Mouse (Mus musculus) neural tube, embryonic 11.5 days (tissue): ENCODE measurements around the gene Psmc1. TPM values are rescaled to one million over a fixed set of nuclear protein-coding genes. Genes with fewer than 3 reads are reported as not detected.

Experiments used
- ATAC-seq: fragments of 200-750 bp; cut with Nextera tagmentation; 2 replicates; pipeline ENCODE4 v1.8.0; 2017; ENCODE audit warnings: moderate number of reproducible peaks, mild to moderate bottlenecking, moderate TSS enrichment, moderate library complexity; ENCODE audit not compliant: insufficient read depth, low FRiP score, low TSS enrichment
- DNase-seq: peaks from one replicate; pipeline ENCODE4 v3.0.0-alpha.2; 2015; ENCODE audit warnings: low spot score
- H3K27ac ChIP-seq: fragments of 300-500 bp; sonication (generic); 2 replicates; pipeline ENCODE4 v1.5.1; 2014; ENCODE audit warnings: low read depth, mild to moderate bottlenecking, low read length
- H3K27me3 ChIP-seq: fragments of 300-500 bp; sonication (generic); 2 replicates; pipeline ENCODE4 v1.6.1; 2014; ENCODE audit warnings: mild to moderate bottlenecking, low read length, mixed read lengths; ENCODE audit not compliant: control insufficient read depth, insufficient read depth
- H3K36me3 ChIP-seq: fragments of 300-500 bp; sonication (generic); 2 replicates; pipeline ENCODE4 v1.6.1; 2014; ENCODE audit warnings: mild to moderate bottlenecking, low read length, moderate library complexity, mixed read lengths; ENCODE audit not compliant: control insufficient read depth, insufficient read depth
- H3K4me1 ChIP-seq: fragments of 300-500 bp; sonication (generic); 2 replicates; pipeline ENCODE4 v1.6.1; 2014; ENCODE audit warnings: low read length, mixed read lengths; ENCODE audit not compliant: control insufficient read depth, insufficient read depth
- H3K4me2 ChIP-seq: fragments of 300-500 bp; sonication (generic); 2 replicates; pipeline ENCODE4 v1.6.1; 2014; ENCODE audit warnings: low read depth, mild to moderate bottlenecking, moderate library complexity
- H3K4me3 ChIP-seq: fragments of 300-500 bp; sonication (generic); 2 replicates; pipeline ENCODE4 v1.5.1; 2014; ENCODE audit warnings: low read depth, low read length
- H3K9ac ChIP-seq: fragments of 300-500 bp; sonication (generic); 2 replicates; pipeline ENCODE4 v1.6.1; 2014; ENCODE audit warnings: mild to moderate bottlenecking, low read length
- H3K9me3 ChIP-seq: fragments of 300-500 bp; sonication (generic); 2 replicates; pipeline ENCODE4 v1.6.1; 2016; ENCODE audit warnings: low read length; ENCODE audit not compliant: control insufficient read depth
- WGBS: fragments of 180-500 bp; shearing (Covaris S2); extraction: QIAGEN DNeasy Blood & Tissue Kit; methylation state at CpG from one replicate; pipeline ENCODE4 v1.1.7; 2014; 5-methylcytosine and 5-hydroxymethylcytosine counted together
- polyA plus RNA-seq: library from polyadenylated mRNA; unstranded; fragments of >200 nt; fragmentation: Nextera tagmentation; extraction: Ambion mirVana; gene quantifications from 2 replicates; pipeline ENCODE4 v1.2.1, GENCODE M21; 2014

Psmc1 gene
- polyA plus RNA-seq, 1 experiment from 2014 or later, result 427 TPM

DNA sequence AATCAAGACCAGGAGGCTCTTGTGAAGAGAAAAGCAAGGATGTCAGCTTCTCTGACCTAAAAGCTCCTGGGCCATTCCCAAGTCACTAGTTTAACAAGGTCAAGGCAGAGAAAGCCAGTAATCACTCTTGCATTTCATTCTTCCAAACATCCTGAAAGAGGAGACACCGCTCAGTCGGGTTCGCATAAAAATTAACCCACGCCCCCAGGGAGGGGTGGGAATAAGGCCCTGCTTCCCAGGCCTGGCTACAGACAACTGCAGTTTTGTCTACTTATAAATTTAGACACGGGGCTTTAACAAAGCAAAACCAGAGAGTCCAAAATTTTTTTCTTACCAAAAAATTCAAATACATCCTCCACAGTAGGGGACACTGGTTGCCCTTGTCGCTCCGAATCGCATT, 19.0 kb downstream of the Psmc1 start:
- peaks cover 21% of the 10 kb centered on the region for H3K36me3 ChIP-seq

DNA sequence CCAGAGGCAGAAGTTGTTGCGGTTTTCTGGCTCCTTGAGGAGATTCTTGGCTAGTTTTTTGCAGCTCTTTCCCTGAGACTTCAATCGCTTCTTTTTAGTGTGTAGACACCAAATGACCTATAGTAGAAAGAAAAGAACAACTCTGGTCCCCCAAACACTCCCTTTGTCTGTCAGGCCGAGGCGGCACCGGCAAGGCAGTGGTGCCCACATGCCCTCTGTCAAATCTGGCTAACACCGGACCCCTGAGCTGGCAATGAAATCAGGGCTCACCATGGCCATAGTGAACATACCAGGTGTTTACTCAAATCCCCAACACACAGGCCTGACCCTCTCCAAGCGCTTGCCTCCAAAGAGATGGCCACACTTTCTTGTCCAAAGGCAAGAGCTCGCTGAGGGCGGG, 21.2 kb downstream of the Psmc1 start:
- Histone ChIP-seq H3K36me3 (peaks cover 13% of the 10 kb centered on the region), H3K27me3 (no peaks in the 10 kb centered on the region)
- DNase-seq, result no peak

More for the DNA sequence above, 19.0 kb downstream of the Psmc1 start:
- Histone ChIP-seq H3K4me1 (no peaks in the 10 kb centered on the region), H3K27ac (no peak overlapping the region), H3K9me3 (no peaks in the 10 kb centered on the region), H3K27me3 (no peaks in the 10 kb centered on the region), H3K4me2 (no peak overlapping the region), H3K4me3 (no peak overlapping the region), H3K9ac (no peak overlapping the region)
- ATAC-seq (no peak), DNase-seq (no peak)
- WGBS, result 87% methylated on average over 8 of the region's 8 CpGs

DNA sequence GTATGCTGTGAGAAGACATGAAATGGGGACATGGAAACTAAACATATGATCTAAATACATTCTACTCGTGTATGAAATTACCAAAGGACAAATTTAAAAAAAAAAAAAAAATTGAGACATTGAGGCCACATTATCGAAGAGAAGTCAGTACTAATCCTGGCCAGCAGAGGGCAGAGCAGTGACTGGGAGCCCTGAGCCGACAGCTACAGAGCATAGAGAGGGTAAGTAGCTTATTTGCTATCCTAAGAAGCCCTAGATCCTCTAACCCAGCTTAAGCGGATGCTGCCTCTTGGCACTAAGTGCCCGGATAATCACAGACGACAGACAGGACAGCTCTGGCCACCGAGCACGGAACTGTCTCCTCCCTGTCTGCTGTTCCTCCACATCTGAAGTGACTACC, 21.7 kb downstream of the Psmc1 start:
- no peaks in the 10 kb centered on the region for H3K4me1 ChIP-seq
- 48% methylated on average over 8 of the region's 8 CpGs for WGBS
- no peak overlapping the region for H3K27ac ChIP-seq
- H3K4me3 ChIP-seq, result no peak overlapping the region
- H3K9ac ChIP-seq, result no peak overlapping the region
- DNase-seq (peak; percentile 76), ATAC-seq (no peak)
- H3K27me3 ChIP-seq, result no peaks in the 10 kb centered on the region
- peaks cover 13% of the 10 kb centered on the region for H3K36me3 ChIP-seq
- H3K9me3 ChIP-seq, result no peaks in the 10 kb centered on the region
- H3K4me2 ChIP-seq, result no peak overlapping the region

More for the DNA sequence above, 21.2 kb downstream of the Psmc1 start:
- WGBS, result 94% methylated on average over 9 of the region's 9 CpGs
- Histone ChIP-seq H3K4me2 (no peak overlapping the region), H3K27ac (no peak overlapping the region), H3K4me3 (no peak overlapping the region), H3K4me1 (no peaks in the 10 kb centered on the region), H3K9ac (no peak overlapping the region), H3K9me3 (no peaks in the 10 kb centered on the region)
- no peak for ATAC-seq

DNA sequence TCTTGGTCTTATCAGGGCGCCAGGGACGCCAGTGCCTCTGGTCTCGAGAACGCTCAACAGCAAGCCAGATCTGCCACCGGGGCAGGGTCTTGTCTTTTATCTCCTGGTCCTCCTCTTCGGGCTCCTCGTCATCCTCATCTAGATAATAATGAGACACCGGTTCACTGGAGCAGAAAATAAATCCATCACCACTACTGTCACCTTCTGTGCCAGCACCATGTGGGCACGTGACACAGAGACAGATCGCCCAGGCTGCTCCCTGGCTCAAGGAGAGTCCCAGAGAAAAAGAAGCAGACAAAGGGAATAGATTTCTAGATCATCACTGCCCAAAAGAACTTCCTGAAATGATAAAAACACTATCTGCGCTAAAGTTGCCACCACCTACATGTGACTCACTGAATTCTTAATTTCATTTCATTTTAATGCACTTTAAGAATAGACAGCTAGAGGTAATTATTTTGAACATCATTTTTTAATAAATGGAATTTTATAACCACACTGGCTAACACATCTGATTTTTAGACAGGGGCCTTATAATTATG, 24.5 kb downstream of the Psmc1 start:
- ATAC-seq, result no peak
- H3K27ac ChIP-seq, result no peak overlapping the region

DNA sequence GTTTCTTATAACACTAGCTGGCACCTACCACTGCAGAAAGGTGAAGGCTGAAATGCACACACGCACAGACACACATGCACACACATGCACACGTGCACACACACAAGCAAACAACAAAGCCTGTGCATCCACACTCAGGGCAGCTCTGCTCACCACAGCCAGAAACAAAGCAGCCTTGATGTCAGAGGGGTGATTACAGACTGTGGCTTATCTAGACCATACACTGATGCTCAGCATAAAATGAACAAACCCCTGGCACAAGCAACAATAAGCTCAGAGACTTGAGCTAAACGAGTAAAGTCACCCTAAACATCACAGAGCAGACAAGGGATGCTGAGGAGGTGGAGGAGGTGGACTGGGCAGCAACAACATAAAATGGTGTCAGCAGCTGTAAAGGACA, 25.2 kb downstream of the Psmc1 start:
- no peak for ATAC-seq
- Histone ChIP-seq H3K36me3 (peaks cover 19% of the 10 kb centered on the region), H3K4me2 (no peak overlapping the region)

More for the DNA sequence above, 24.5 kb downstream of the Psmc1 start:
- Histone ChIP-seq H3K9me3 (no peaks in the 10 kb centered on the region), H3K9ac (no peak overlapping the region), H3K4me2 (no peak overlapping the region), H3K36me3 (peaks cover 20% of the 10 kb centered on the region), H3K27me3 (no peaks in the 10 kb centered on the region), H3K4me3 (no peak overlapping the region), H3K4me1 (no peaks in the 10 kb centered on the region)
- no peak for DNase-seq
- whole genome bisulfite sequencing, result 89% methylated on average over 11 of the region's 11 CpGs

DNA sequence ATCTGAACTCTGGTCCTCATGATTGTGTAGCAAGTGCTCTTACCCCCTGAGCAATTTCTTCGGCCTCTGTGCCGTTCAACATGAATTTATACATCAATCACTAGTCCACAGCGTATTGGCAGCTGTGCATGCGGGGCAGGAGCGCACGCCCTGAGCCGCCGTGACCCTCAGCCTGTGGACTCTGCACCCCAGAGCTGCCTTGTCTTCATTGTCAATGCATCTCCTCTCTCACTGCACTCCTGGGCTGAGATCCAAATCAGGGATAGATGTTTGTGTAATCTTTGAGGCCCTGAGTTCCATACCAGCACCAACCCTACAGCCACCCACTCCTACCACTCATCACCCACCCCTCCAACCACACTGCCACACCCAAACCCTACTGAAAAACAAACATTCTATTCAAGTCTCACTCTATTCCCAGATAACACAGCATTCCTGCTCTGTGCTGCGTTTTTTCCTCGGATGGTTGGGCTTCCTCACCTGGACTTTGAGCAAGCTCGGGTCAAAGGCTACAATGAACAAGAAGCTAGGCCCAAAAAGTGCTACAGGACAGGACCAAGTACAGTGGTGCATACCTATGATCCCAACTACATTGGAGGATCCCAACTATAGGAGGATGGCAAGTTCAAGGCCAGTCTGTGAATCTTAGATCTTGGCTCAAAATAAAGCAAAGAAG, 33.0 kb downstream of the Psmc1 start:
- Histone ChIP-seq H3K36me3 (peaks cover 14% of the 10 kb centered on the region), H3K27me3 (no peaks in the 10 kb centered on the region), H3K9ac (no peak overlapping the region), H3K4me1 (no peaks in the 10 kb centered on the region), H3K9me3 (no peaks in the 10 kb centered on the region), H3K4me2 (no peak overlapping the region), H3K4me3 (no peak overlapping the region), H3K27ac (no peak overlapping the region)
- DNase-seq (no peak), ATAC-seq (no peak)
- WGBS, result 94% methylated on average over 11 of the region's 11 CpGs

More for the DNA sequence above, 25.2 kb downstream of the Psmc1 start:
- H3K4me3 ChIP-seq, result no peak overlapping the region
- 89% methylated on average over 3 of the region's 3 CpGs for WGBS
- no peaks in the 10 kb centered on the region for H3K9me3 ChIP-seq
- H3K4me1 ChIP-seq, result no peaks in the 10 kb centered on the region
- DNase-seq, result no peak
- H3K9ac ChIP-seq, result no peak overlapping the region
- H3K27me3 ChIP-seq, result no peaks in the 10 kb centered on the region
- no peak overlapping the region for H3K27ac ChIP-seq

DNA sequence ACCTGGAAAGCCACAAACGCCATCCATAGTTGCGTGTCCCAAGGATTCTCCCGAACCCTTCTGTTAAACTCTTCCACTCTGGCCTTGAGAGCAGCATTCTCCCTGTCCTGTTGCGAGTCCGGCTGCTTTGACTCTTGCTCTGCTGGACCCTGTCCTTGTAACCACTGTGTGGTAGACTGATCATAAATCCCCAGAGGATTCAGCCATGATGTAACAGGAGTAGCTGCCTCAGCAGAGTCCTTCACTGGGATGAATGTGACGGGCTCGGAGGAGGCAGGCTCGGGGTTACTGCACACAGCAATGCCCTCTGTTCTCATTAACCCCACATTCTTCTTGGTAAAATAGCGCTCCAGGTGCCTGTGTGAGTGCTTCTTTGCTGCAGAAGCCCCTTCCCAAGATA, 33.8 kb downstream of the Psmc1 start:
- H3K9ac ChIP-seq, result no peak overlapping the region
- no peak overlapping the region for H3K27ac ChIP-seq
- no peaks in the 10 kb centered on the region for H3K9me3 ChIP-seq
- 92% methylated on average over 9 of the region's 9 CpGs for WGBS
- H3K4me1 ChIP-seq, result no peaks in the 10 kb centered on the region
- H3K36me3 ChIP-seq, result peaks cover 10% of the 10 kb centered on the region
- DNase-seq, result no peak
- H3K27me3 ChIP-seq, result no peaks in the 10 kb centered on the region
- no peak overlapping the region for H3K4me2 ChIP-seq
- H3K4me3 ChIP-seq, result no peak overlapping the region
- ATAC-seq, result no peak

DNA sequence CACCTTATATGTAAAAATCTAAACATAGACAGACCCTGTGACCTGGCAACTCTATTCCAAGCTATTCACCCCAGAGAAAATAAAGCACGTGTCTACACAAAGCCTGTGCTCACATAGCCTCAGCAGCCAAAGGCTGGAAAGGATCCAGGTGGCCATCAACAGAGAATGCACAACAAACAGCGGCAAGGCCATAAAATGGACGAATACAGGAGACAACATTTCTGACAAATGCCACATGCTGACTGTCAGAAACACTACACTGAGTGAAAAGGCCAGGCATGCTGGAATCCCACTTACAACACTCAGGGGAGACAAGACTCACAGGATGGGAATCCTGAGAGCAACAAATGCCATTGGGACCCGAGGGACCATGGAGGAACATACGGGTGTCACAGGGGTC, 34.3 kb downstream of the Psmc1 start:
- Histone ChIP-seq H3K4me3 (no peak overlapping the region), H3K4me2 (no peak overlapping the region), H3K4me1 (no peaks in the 10 kb centered on the region), H3K9ac (no peak overlapping the region), H3K27ac (no peak overlapping the region), H3K9me3 (no peaks in the 10 kb centered on the region), H3K27me3 (no peaks in the 10 kb centered on the region), H3K36me3 (peaks cover 8% of the 10 kb centered on the region)
- no peak for DNase-seq
- 85% methylated on average over 5 of the region's 5 CpGs for WGBS
- ATAC-seq, result no peak

DNA sequence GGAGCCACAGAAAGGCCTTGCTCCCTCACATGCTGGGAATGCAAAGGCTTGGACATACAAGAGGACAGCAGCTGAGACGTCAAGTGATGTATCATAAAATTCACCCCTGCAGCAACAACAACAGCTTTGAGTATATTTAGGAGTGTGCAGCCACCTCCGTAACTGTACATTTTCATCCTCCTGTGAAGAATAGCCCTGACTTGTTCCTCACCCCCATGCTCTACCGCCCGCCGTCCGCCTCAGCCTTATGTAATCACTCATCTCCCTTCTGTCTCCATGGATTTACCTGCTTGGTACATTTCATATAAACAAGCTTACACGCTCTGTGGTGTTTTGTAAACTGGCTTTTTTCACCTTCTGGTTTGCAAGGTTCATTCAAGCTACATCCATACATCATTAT, 42.5 kb downstream of the Psmc1 start:
- Histone ChIP-seq H3K9me3 (no peaks in the 10 kb centered on the region), H3K4me3 (no peak overlapping the region), H3K4me1 (no peaks in the 10 kb centered on the region), H3K27ac (no peak overlapping the region), H3K4me2 (no peak overlapping the region), H3K9ac (no peak overlapping the region), H3K36me3 (peaks cover 6% of the 10 kb centered on the region), H3K27me3 (no peaks in the 10 kb centered on the region)
- DNase-seq, result no peak
- no peak for ATAC-seq
- WGBS, result 93% methylated on average over 7 of the region's 7 CpGs
